Mouse (Mus musculus) testis, adult 2 months (tissue): ENCODE measurements around the gene Pxk. TPM values are rescaled to one million over a fixed set of nuclear protein-coding genes. Genes with fewer than 3 reads are reported as not detected.
"Not testable (repeated sequence)": the region's sequence is repeated elsewhere in the genome, so short reads cannot be mapped to it uniquely, and the experiment has no call there.

Experiments used
- H3K27ac ChIP-seq: fragments of 200-500 bp; 2 replicates; pipeline ENCODE4 v1.5.1; 2012; ENCODE audit warnings: low read depth, low read length; ENCODE audit not compliant: control insufficient read depth, insufficient read depth
- H3K27me3 ChIP-seq: fragments of 200-500 bp; 2 replicates; pipeline ENCODE4 v1.6.1; 2012; ENCODE audit warnings: mild to moderate bottlenecking, low read length, moderate library complexity; ENCODE audit not compliant: control insufficient read depth, insufficient read depth
- H3K36me3 ChIP-seq: fragments of 200-500 bp; 2 replicates; pipeline ENCODE4 v1.6.1; 2012; ENCODE audit warnings: mild to moderate bottlenecking, low read length; ENCODE audit not compliant: control insufficient read depth, insufficient read depth
- H3K4me1 ChIP-seq: fragments of 200-500 bp; 2 replicates; pipeline ENCODE4 v1.6.1; 2012; ENCODE audit warnings: low read length; ENCODE audit not compliant: control insufficient read depth, insufficient read depth
- H3K4me3 ChIP-seq: fragments of 200-500 bp; 2 replicates; pipeline ENCODE4 v1.5.1; 2012; ENCODE audit warnings: low read depth, mild to moderate bottlenecking, low read length, moderate library complexity, mixed read lengths; ENCODE audit not compliant: control insufficient read depth
- CTCF ChIP-seq: fragments of 200-500 bp; IDR thresholded peaks from 2 replicates; pipeline ENCODE4 v1.5.1; 2012; ENCODE audit warnings: low read depth, mild to moderate bottlenecking, inconsistent platforms, low read length, moderate library complexity; ENCODE audit not compliant: control insufficient read depth, insufficient read depth, insufficient replicate concordance
- POLR2A ChIP-seq: fragments of 200-500 bp; IDR thresholded peaks from 2 replicates; pipeline ENCODE4 v1.6.1; 2012; ENCODE audit warnings: low read depth, mild to moderate bottlenecking, inconsistent platforms, low read length, moderate library complexity; ENCODE audit not compliant: control insufficient read depth
- polyA plus RNA-seq: library from polyadenylated mRNA; depleted of rRNA; stranded (reverse); fragments of >200 nt; gene quantifications from 2 replicates; pipeline ENCODE4 v1.2.3, GENCODE M21; 2012

Gene Pxk
- polyA plus RNA-seq, 1 experiment = 44.0 TPM

DNA sequence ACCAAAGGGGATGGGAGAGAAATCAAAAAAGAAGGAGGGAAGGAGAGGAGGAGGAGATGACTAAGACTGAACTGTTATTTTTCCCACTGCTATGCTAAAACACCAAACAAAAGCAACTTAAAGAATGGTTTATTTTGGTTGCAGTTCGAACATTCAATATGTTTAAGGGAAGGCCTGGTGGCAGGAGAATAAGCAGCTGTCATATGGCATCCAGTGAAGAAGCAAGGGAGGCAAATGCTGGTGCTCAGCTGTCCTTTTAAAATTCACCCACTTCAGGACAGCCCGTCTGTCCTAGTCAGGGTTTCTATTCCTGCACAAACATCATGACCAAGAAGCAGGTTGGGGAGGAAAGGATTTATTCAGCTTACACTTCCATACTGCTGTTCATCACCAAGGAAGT, 19.4 kb downstream of the Pxk start:
- Histone ChIP-seq H3K27ac (no peak overlapping the region), H3K27me3 (no peaks in the 10 kb centered on the region), H3K4me3 (peak overlapping the region; percentile 39), H3K36me3 (peaks cover 2% of the 10 kb centered on the region; the same call in 1 of the 2 replicates), H3K4me1 (no peaks in the 10 kb centered on the region)
- TF ChIP-seq POLR2A (no peak), CTCF (no peak)

DNA sequence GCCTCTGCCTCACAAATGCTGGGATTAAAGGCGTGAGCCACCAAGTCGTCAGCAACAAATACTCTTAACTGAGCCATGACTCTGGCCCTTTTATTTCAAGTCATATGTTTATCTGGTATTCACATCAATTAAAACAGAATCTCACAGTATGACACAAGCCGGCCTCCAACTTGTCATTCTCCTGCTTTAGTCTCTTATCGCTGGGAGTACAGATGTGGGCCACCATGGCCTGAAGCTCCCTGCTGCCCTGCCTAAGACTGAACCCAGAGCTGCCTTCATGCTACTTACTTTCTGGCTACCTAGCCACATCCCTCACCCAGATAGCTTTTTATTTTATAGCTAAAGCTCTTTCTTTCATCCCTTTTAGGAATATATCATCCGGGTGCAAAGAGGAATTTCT, 21.4 kb downstream of the Pxk start:
- no peaks in the 10 kb centered on the region for H3K4me1 ChIP-seq
- TF ChIP-seq CTCF = no peak
- no peak for TF ChIP-seq POLR2A
- H3K27me3 ChIP-seq = no peaks in the 10 kb centered on the region
- no peak overlapping the region; the same call in 1 of the 2 replicates for H3K4me3 ChIP-seq
- H3K27ac ChIP-seq = no peak overlapping the region
- peaks cover 2% of the 10 kb centered on the region; the same call in 1 of the 2 replicates for H3K36me3 ChIP-seq

DNA sequence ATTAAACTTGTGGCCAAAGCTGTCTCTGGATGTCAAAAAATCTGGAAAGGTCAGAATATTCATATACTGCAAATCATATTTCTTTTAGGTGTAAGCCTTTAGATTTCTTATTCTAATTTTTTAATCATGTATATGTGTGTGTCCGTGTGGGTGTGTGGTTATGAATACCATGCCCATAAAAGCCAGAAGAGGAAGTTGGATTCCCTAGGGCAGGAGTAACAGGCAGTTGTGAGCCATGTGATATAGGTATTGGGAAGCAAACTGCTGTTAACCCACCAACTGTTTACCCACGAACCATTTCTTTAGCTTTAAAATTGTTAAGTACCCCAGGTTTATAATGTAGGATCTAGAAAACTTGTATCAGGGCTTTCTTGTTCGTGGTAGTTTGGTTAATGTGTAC, 21.9 kb downstream of the Pxk start:
- Histone ChIP-seq H3K4me3 (no peak overlapping the region), H3K4me1 (no peaks in the 10 kb centered on the region), H3K27me3 (no peaks in the 10 kb centered on the region), H3K36me3 (peaks cover 2% of the 10 kb centered on the region; the same call in 1 of the 2 replicates), H3K27ac (no peak overlapping the region)
- no peak for TF ChIP-seq POLR2A
- no peak for TF ChIP-seq CTCF

DNA sequence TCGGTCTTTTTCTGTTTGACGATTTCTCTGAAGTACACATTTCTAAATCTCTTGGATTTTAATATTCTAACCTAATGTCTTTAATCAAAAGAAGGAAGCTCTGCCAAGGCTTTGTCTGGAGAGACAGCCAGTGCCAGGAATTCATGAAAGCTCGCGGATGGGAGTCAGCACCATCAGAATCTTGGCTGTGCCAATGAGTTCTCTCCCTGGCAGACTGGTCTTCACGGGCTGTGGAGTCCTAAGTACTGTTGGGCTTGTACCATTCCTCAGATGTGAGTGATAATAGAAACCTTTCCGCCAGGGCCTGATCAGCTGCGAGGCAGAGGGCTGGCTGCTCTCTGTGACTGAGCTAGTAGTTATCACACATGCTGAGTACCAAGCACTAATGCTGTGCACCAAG, 25.1 kb downstream of the Pxk start:
- Histone ChIP-seq H3K36me3 (peaks cover 2% of the 10 kb centered on the region; the same call in 1 of the 2 replicates), H3K4me3 (no peak overlapping the region), H3K4me1 (no peaks in the 10 kb centered on the region), H3K27ac (peak overlapping the region; percentile 10; the same call in 1 of the 2 replicates), H3K27me3 (no peaks in the 10 kb centered on the region)
- no peak for TF ChIP-seq POLR2A

DNA sequence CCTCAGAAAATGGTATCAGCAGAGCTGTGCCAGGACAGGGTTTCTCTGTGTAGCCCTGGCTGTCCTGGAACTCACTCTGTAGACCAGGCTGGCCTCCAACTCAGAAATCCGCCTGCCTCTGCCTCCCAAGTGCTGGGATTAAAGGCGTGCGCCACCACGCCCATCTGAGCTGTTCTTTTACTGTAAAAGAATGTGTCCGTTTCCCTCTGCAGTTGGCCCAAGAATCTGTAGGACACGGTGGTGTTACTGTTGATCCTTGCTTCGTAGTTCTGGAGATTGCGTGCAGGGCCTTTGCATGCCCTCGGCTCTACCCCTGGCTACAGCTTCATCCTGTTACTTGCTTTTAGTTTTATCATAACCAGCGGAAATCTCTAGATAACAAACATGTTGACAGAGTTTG, 25.6 kb downstream of the Pxk start:
- not testable (repeated sequence) for H3K27me3 ChIP-seq, H3K4me3 ChIP-seq, H3K36me3 ChIP-seq, H3K4me1 ChIP-seq
- H3K27ac ChIP-seq = peak overlapping the region; percentile 10; the same call in 1 of the 2 replicates

DNA sequence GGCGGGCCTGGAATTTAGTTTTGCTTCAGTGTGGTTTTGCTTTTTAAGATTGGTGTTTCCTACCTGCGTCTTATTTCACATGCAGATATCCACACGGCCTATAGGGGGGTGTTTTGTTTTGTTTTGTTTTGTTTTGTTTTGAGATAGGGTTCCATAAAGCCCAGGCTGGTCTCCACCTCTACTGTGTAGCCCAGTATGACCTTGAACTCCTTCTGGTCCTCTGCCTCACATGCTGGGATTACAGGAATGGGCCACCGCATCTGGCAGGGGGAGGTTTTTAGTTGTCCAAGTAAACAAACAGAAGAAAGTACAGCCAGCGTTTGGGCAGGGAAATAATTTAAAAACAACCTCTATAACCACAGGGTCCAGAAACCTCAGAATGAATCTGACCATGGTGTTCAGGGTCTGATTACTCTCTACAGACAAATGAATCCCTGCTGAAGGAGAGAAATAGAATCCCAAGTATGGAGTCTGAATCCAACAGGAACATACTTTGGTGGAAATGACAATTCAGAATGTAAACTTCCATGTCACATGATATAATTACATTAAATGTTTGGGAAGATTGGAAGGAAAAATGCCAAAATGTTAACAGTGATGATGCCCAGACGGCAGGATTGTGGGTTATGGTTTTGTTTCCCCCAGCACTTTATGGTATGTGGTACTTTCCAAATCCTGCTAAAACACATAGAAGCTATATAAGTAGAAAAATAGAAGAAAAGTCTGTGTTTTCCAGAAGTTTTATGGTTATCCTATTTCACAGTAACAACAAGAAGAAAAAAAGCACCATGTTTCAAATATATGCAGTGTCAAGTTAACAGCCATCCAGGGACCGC, 26.3 kb downstream of the Pxk start:
- TF ChIP-seq POLR2A (no peak), CTCF (no peak)
- no peaks in the 10 kb centered on the region for H3K27me3 ChIP-seq
- no peaks in the 10 kb centered on the region for H3K4me1 ChIP-seq
- H3K4me3 ChIP-seq = no peak overlapping the region
- H3K36me3 ChIP-seq = peaks cover 2% of the 10 kb centered on the region; the same call in 1 of the 2 replicates
- no peak overlapping the region for H3K27ac ChIP-seq

DNA sequence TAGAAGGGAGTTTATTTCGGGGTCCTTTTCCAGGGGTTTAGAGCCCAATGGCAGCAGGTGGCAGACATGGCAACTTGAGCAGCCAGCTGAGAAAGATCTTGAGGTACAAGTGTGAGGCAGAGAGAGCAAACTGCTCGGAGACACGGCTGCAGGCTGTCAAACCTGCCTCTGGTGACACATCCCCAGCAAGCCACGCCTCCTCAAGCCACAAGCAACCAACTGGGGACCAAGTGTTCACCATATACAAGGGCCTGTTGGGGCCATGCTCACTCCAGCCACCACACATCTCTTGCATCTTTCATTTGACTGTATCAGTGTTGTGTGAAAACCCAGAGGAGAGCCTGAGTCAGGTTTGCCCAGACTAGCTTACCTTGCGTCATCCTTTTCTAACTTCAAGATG, 30.0 kb downstream of the Pxk start:
- Histone ChIP-seq H3K4me3 (no peak overlapping the region), H3K4me1 (no peaks in the 10 kb centered on the region), H3K36me3 (no peaks in the 10 kb centered on the region; the same call in 1 of the 2 replicates), H3K27ac (no peak overlapping the region), H3K27me3 (no peaks in the 10 kb centered on the region)
- TF ChIP-seq CTCF = no peak
- TF ChIP-seq POLR2A = no peak
